Mouse (Mus musculus): Measurements from ENCODE around the gene Pcyox1.
"Not testable (repeated sequence)": the region's sequence is repeated elsewhere in the genome, so short reads cannot be mapped to it uniquely, and the experiment has no call there.

The Pcyox1 gene

DNA sequence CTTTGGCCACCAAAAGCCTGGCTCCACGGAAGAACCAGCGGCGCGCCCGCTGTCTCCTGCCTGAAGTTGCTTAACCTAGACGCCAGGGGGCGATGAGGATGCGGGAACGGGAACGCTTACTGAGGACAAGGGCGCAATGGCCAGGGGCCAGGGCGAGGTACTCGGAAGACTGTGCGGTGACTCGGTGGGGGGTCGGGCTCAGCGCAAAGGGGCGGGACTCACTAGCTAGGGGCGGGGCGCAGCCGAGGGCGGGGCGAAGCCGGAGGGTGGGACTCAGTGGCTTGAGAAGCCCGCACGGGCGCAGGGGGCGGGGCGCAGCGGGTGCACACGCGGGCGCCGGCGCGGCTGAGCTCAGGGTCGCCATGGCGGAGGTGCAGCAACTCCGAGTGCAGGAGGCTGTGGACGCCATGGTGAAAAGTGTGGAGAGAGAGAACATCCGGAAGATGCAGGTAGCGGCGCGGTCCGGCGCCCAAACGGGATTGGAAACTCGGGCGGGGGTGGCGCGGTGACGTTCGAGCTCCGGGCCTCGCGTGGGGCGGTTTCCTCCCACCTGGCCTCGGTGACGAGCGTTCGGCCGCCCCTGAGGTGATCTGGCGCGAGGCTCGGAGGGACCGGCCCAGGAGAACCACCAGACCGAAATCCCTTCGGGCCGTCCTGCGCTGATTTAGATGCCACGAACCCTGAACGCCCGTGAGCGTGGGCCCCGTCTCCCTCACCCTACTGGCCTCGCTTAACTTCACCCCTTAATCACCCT, 31.4 kb downstream of the Pcyox1 start, which contains the start of gene Fam136a:
Fam136a (plus strand) TSS at position 276 of the 754 bp plus-strand sequence.
- peak; percentile 99 for DNase-seq

DNA sequence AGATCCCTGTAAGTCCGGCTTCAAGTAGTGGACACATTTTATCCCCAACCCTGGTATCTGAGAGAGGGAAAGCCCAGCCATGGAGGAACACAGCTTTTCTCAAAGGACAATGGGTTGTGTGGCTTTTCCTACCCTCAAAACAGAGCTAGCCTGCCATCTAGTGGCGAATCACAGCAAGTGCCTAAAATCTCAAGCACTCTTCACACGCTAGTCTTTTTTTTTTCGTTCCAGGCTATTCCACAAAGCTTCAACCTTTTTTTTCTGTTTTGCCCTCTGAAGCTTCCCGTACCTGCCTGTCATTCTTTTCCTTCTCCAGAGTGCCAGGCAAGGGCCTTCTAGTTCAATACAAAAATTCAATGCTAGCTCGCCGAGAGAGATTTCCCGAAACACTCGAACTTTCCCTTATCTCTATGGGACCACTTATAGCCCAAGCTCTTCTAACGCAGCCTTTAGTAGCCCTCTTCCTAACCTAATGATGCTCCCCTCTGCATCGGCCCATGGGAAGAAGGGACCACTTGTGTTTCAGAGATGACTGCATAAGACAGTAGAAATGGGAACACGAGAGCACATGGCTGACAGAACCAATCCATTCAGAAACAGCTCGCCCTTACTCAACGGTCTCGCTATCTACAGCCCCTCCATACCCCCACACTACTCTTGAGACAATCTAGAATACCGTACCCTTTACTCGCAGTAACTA, 32.4 kb downstream of the Pcyox1 start:
- peak; percentile 88 to 91 for DNase-seq

DNA sequence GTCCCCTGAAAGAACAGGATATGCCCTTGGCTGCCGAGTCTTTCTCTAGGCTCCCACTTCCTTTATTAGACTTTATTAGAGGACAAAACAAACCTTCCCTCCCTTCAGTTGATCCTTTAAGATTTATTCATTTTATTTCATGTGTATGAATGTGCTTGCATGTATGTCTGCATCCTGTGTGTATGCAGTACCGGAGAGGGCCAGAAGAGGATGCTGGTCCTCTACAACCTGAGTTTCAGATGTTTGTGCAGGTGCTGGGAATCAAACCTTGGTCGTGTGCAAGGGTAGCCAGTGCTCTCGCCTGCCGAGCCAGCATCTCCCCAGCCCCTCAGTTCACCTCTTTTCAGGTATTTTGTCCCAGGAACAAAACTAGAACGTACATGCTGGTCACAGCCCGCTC, 35.6 kb downstream of the Pcyox1 start:
- DNase-seq: no peak

DNA sequence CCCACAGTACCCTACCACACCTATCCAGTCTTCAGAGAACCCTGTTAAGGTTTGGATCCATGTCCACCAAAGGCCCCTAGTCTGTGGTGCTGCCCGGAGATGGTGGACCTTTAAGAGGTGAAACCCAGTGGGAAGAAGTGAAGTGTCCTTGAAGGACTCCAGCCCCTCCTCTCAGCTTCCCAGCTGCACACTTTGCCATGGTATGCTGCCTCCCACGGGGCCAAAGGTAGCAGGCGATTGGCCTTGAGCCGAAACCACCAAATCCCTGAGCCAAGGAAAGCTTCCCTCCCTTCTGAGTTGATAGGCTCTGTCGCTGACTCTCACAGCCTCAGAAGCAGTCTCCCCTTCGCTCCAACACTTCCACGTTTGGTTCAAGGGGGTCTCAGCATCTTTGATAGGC, 36.3 kb downstream of the Pcyox1 start:
- DNase-seq: no peak

DNA sequence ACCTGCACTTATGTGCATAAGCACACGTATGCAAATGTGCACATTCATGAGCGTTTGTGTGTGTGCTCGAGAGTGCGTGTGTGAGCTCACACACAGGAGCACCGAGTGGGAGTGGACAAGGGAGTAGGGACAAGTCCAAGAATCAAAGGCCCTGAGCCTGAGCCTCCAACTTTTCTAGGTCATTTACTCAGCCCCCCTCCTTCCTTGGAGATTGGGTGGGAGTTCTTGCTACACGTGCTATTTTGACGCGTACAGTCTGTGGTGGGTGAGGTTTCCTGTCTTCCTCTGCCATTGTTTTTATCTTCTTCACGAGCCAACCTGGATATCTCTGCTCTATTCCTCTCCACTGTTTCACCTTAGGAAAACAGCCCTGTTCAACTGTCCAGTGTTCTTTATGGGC, 40.0 kb downstream of the Pcyox1 start:
- no peak for DNase-seq

DNA sequence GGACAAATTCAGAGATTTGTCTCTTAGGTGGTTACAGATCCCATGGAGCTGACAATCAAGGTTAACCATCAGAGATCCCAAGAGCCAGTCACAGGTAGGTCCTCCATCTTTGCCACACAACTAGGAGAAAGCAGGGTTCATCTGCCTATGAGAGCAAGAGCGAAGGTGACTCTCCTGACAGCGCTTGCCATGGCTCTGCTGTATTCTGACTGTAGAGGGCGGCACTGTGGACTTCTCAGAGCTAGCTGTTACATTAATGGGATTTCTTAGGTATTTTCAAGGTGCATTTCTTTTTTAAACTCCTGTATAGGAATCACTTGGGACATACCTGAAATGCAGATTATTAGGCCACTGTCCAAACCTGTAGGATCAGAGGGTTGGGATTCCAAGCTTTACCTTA, 42.0 kb downstream of the Pcyox1 start:
- DNase-seq: no peak

DNA sequence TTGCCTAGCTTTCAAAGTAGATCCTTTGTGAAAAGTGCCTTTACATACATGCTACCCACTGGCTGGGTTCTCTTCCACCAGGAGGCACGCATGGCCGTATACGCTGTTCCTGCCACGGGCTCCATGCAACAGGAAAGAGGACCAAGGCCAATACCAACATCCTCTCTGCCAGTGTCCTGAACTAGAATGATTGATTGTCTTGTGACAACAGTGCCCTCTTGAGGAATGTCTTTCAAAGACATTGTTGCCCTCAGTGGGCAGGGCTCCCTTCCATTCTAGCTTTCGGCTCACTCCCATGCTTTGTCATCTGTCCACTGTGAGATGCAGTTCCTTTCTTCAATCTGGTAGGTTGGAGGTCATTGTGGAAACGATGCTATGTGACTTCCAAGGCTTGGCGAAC, 47.7 kb downstream of the Pcyox1 start:
- DNase-seq: peak; percentile 46 to 58

DNA sequence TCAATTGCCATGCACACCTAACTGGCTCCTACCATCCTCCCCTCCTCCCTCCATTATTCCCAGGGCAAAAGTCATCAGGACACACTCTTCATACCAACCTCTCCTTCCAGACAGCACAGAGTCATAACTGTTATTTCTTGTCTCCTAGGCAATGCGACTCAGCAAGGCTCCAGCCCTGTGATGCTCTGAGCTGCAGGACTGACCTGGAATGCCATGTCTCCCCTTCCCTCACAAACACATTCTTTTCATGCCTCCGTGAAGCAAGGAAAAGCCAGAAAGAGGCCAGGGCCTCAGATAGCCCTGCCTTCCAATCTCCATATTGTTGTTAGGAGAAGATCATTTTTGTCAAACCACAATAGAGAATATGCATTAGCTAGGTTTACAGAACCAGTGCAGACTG, 50.9 kb downstream of the Pcyox1 start:
- no peak for DNase-seq

DNA sequence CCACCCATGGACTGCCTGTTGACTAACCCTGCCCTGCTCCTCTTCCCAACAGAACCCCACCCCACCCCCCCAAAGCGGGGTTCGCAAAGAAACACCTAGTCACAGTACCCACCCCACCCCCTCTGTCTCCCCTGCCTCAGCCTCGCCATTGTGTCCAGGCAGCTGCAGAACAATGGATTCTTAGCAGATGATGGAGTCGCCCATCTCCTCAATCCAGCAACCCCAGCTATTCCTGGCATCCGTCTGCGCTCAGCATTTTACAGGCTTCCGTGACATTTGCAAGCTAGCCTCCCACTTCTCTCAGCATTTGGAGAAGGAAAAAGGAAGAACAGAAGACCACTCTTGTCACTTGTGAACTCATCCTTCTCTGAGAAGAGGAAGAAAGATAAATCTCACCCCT, 53.3 kb downstream of the Pcyox1 start:
- no peak for DNase-seq

DNA sequence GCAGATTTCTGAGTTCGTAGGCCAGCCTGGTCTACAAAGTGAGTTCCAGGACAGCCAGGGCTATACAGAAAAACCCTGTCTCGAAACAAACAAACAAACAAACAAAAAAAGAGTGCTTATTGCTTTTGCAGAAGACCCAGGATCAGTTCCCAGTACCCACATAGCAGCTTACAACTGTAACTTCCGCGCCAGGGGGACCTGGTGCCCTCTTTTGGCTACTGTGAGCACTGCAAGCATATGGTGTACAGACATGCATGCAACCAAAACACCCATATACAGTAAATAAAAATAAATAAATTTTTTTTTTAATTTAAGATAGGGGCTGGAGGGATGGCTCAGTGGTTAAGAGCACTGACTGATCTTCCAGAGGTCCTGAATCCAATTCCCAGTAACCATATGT, 60.6 kb downstream of the Pcyox1 start:
- not testable (repeated sequence) for DNase-seq

Measured in cerebellum, postnatal 14 days (tissue).